Mouse (Mus musculus) hindbrain, embryonic 15.5 days (tissue): ENCODE measurements around the gene Zyx. TPM values are rescaled to one million over a fixed set of nuclear protein-coding genes. Genes with fewer than 3 reads are reported as not detected.

Source experiments
- ATAC-seq: fragments of 200-750 bp; cut with Nextera tagmentation; 2 replicates; pipeline ENCODE4 v1.8.0; 2017; ENCODE audit warnings: low read depth, moderate number of reproducible peaks, moderate TSS enrichment; ENCODE audit not compliant: low FRiP score
- H3K27ac ChIP-seq: fragments of 300-500 bp; sonication (generic); replicated peaks from 2 replicates; pipeline ENCODE4 v1.5.1; 2015; ENCODE audit warnings: mild to moderate bottlenecking, inconsistent platforms
- H3K27me3 ChIP-seq: fragments of 300-500 bp; sonication (generic); 2 replicates; pipeline ENCODE4 v1.6.1; 2015; ENCODE audit warnings: control low read depth, inconsistent platforms
- H3K36me3 ChIP-seq: fragments of 300-500 bp; sonication (generic); 2 replicates; pipeline ENCODE4 v1.6.1; 2015; ENCODE audit warnings: control low read depth, inconsistent platforms
- H3K4me1 ChIP-seq: fragments of 300-500 bp; sonication (generic); replicated peaks from 2 replicates; pipeline ENCODE4 v1.6.1; 2015; ENCODE audit warnings: control low read depth, inconsistent platforms
- H3K4me2 ChIP-seq: fragments of 300-500 bp; sonication (generic); 2 replicates; pipeline ENCODE4 v1.6.1; 2015; ENCODE audit warnings: moderate library complexity, mild to moderate bottlenecking, inconsistent platforms
- H3K4me3 ChIP-seq: fragments of 300-500 bp; sonication (generic); 2 replicates; pipeline ENCODE4 v1.5.1; 2015; ENCODE audit warnings: mild to moderate bottlenecking, inconsistent platforms
- H3K9ac ChIP-seq: fragments of 300-500 bp; sonication (generic); 2 replicates; pipeline ENCODE4 v1.6.1; 2015; ENCODE audit warnings: inconsistent platforms
- H3K9me3 ChIP-seq: fragments of 300-500 bp; sonication (generic); 2 replicates; pipeline ENCODE4 v1.6.1; 2016; ENCODE audit warnings: control low read depth, inconsistent platforms
- WGBS: fragments of 180-500 bp; shearing (Covaris S2); methylation state at CpG from one replicate; pipeline ENCODE4 v1.1.7; 2015; 5-methylcytosine and 5-hydroxymethylcytosine counted together
- polyA plus RNA-seq: library from polyadenylated mRNA; unstranded; fragments of >200 nt; fragmentation: Nextera tagmentation; extraction: Ambion mirVana; gene quantifications from 2 replicates; pipeline ENCODE4 v1.2.1, GENCODE M21; 2015

Gene Zyx
- polyA plus RNA-seq, result 50.2 and 63.0 TPM in 2 replicates

- peak within 1 kb of the TSS; percentile 90 for H3K27ac ChIP-seq
- peak; percentile 93 for ATAC-seq
- H3K4me1 ChIP-seq, result peaks cover 39% of the 10 kb centered on the region
- H3K9ac ChIP-seq, result peak within 1 kb of the TSS; percentile 89
- no peaks in the 10 kb centered on the region for H3K9me3 ChIP-seq
- peak within 1 kb of the TSS; percentile 92 for H3K4me3 ChIP-seq
- H3K4me2 ChIP-seq, result peak within 1 kb of the TSS; percentile 91
- H3K36me3 ChIP-seq, result no peaks in the 10 kb centered on the region
- 0% methylated on average over 34 of the region's 36 CpGs for WGBS
- H3K27me3 ChIP-seq, result no peaks in the 10 kb centered on the region
Observed at GRCm38 (mm10) chr6:42349426-42350020, at the start of gene Zyx. Gene Zyx (plus strand): TSS chr6:42349630.

GRCm38 (mm10) chr6:42309816-42310378 lies 39.5 kb upstream of the Zyx start:
- Histone ChIP-seq H3K36me3 (peaks cover 42% of the 10 kb centered on the region; the same call in 1 of the 2 replicates), H3K9me3 (no peaks in the 10 kb centered on the region), H3K27me3 (no peaks in the 10 kb centered on the region), H3K4me2 (no peak overlapping the region), H3K4me1 (no peaks in the 10 kb centered on the region), H3K4me3 (no peak overlapping the region), H3K9ac (no peak overlapping the region), H3K27ac (no peak overlapping the region)
- WGBS, result 52% methylated on average over 8 of the region's 8 CpGs
- ATAC-seq, result no peak

GRCm38 (mm10) chr6:42310427-42311053 lies 38.9 kb upstream of the Zyx start:
- Histone ChIP-seq H3K4me2 (no peak overlapping the region), H3K4me1 (no peaks in the 10 kb centered on the region), H3K36me3 (peaks cover 42% of the 10 kb centered on the region; the same call in 1 of the 2 replicates), H3K9ac (no peak overlapping the region), H3K27ac (no peak overlapping the region), H3K4me3 (no peak overlapping the region), H3K9me3 (no peaks in the 10 kb centered on the region), H3K27me3 (no peaks in the 10 kb centered on the region)
- 92% methylated on average over 2 of the region's 2 CpGs for WGBS
- no peak for ATAC-seq

- Histone ChIP-seq H3K9me3 (no peaks in the 10 kb centered on the region), H3K4me1 (peaks cover 12% of the 10 kb centered on the region), H3K4me2 (no peak overlapping the region), H3K36me3 (peaks cover 34% of the 10 kb centered on the region), H3K27ac (no peak overlapping the region), H3K9ac (no peak overlapping the region), H3K27me3 (no peaks in the 10 kb centered on the region), H3K4me3 (no peak overlapping the region)
- WGBS, result 90% methylated on average over 4 of the region's 4 CpGs
- no peak for ATAC-seq
Observed at GRCm38 (mm10) chr6:42318293-42318692, 31.1 kb upstream of the Zyx start.

GRCm38 (mm10) chr6:42323371-42324066 lies 25.9 kb upstream of the Zyx start:
- Histone ChIP-seq H3K9ac (peak overlapping the region; percentile 63), H3K27ac (peak overlapping the region; percentile 90), H3K9me3 (no peaks in the 10 kb centered on the region), H3K27me3 (no peaks in the 10 kb centered on the region), H3K36me3 (0 out of 2 replicates have a peak, but pooled peaks cover 5% of the 10 kb centered on the region), H3K4me1 (peaks cover 22% of the 10 kb centered on the region), H3K4me2 (peak overlapping the region; percentile 79), H3K4me3 (peak overlapping the region; percentile 66)
- under 1% methylated on average over 28 of the region's 28 CpGs for WGBS
- ATAC-seq, result peak; percentile 48

- Histone ChIP-seq H3K9ac (peak overlapping the region; percentile 63), H3K36me3 (0 out of 2 replicates have a peak, but pooled peaks cover 5% of the 10 kb centered on the region), H3K27me3 (no peaks in the 10 kb centered on the region), H3K27ac (peak overlapping the region; percentile 90), H3K4me2 (peak overlapping the region; percentile 79), H3K4me1 (peaks cover 22% of the 10 kb centered on the region), H3K4me3 (peak overlapping the region; percentile 66), H3K9me3 (no peaks in the 10 kb centered on the region)
- ATAC-seq, result peak; percentile 76
- under 1% methylated on average over 29 of the region's 32 CpGs for WGBS
Observed at GRCm38 (mm10) chr6:42324067-42324481, 25.4 kb upstream of the Zyx start.

- Histone ChIP-seq H3K4me1 (peaks cover 22% of the 10 kb centered on the region), H3K9me3 (no peaks in the 10 kb centered on the region)
Observed at GRCm38 (mm10) chr6:42324482-42325267, 24.8 kb upstream of the Zyx start, which contains the start of gene Fam131b. Gene Fam131b (minus strand): TSS chr6:42324643.

GRCm38 (mm10) chr6:42325268-42325609 lies 24.2 kb upstream of the Zyx start:
- peak overlapping the region; percentile 63 for H3K9ac ChIP-seq
- peak overlapping the region; percentile 90 for H3K27ac ChIP-seq
- no peak for ATAC-seq
- H3K4me1 ChIP-seq, result peaks cover 22% of the 10 kb centered on the region
- no peaks in the 10 kb centered on the region for H3K27me3 ChIP-seq
- WGBS, result 2% methylated on average over 7 of the region's 7 CpGs
- H3K36me3 ChIP-seq, result 0 out of 2 replicates have a peak, but pooled peaks cover 5% of the 10 kb centered on the region
- H3K9me3 ChIP-seq, result no peaks in the 10 kb centered on the region
- peak overlapping the region; percentile 79 for H3K4me2 ChIP-seq
- H3K4me3 ChIP-seq, result peak overlapping the region; percentile 66

More at GRCm38 (mm10) chr6:42324482-42325267, 24.8 kb upstream of the Zyx start, which contains the start of gene Fam131b:
- H3K4me2 ChIP-seq, result peak within 1 kb of the TSS; percentile 79
- WGBS, result 2% methylated on average over 31 of the region's 68 CpGs
- H3K27me3 ChIP-seq, result no peaks in the 10 kb centered on the region
- 0 out of 2 replicates have a peak, but pooled peaks cover 5% of the 10 kb centered on the region for H3K36me3 ChIP-seq
- peak within 1 kb of the TSS; percentile 90 for H3K27ac ChIP-seq
- peak; percentile 91 for ATAC-seq
- H3K4me3 ChIP-seq, result peak within 1 kb of the TSS; percentile 66
- peak within 1 kb of the TSS; percentile 63 for H3K9ac ChIP-seq

- Histone ChIP-seq H3K4me3 (no peak overlapping the region), H3K4me1 (peaks cover 22% of the 10 kb centered on the region), H3K27ac (no peak overlapping the region), H3K9me3 (no peaks in the 10 kb centered on the region), H3K9ac (no peak overlapping the region), H3K36me3 (no peaks in the 10 kb centered on the region), H3K4me2 (no peak overlapping the region), H3K27me3 (no peaks in the 10 kb centered on the region)
- no peak for ATAC-seq
- 94% methylated on average over 3 of the region's 3 CpGs for WGBS
Observed at GRCm38 (mm10) chr6:42326509-42326908, 22.9 kb upstream of the Zyx start.

GRCm38 (mm10) chr6:42328757-42329156 lies 20.7 kb upstream of the Zyx start:
- H3K9ac ChIP-seq, result no peak overlapping the region
- H3K27ac ChIP-seq, result no peak overlapping the region
- H3K36me3 ChIP-seq, result no peaks in the 10 kb centered on the region
- ATAC-seq, result no peak
- WGBS, result 82% methylated on average over 3 of the region's 3 CpGs
- no peaks in the 10 kb centered on the region for H3K9me3 ChIP-seq
- no peak overlapping the region for H3K4me2 ChIP-seq
- no peaks in the 10 kb centered on the region for H3K27me3 ChIP-seq
- H3K4me3 ChIP-seq, result no peak overlapping the region
- peaks cover 7% of the 10 kb centered on the region; the same call in 1 of the 2 replicates for H3K4me1 ChIP-seq

GRCm38 (mm10) chr6:42330216-42330615 lies 19.2 kb upstream of the Zyx start:
- Histone ChIP-seq H3K4me1 (peaks cover 3% of the 10 kb centered on the region; the same call in 1 of the 2 replicates), H3K9me3 (no peaks in the 10 kb centered on the region), H3K9ac (no peak overlapping the region), H3K27ac (no peak overlapping the region), H3K4me2 (no peak overlapping the region), H3K4me3 (no peak overlapping the region), H3K36me3 (no peaks in the 10 kb centered on the region), H3K27me3 (no peaks in the 10 kb centered on the region)
- 80% methylated on average over 3 of the region's 3 CpGs for WGBS
- ATAC-seq, result 0 out of 2 replicates have a peak, but pooled peaks have one; percentile 21
